Mouse (Mus musculus) midbrain, embryonic 16.5 days (tissue): ENCODE measurements around the gene Gtf2h1. TPM values are rescaled to one million over a fixed set of nuclear protein-coding genes. Genes with fewer than 3 reads are reported as not detected.
A peak's percentile ranks its signal among the peaks of the same experiment; 100 is the strongest.
"Not testable (repeated sequence)": the region's sequence is repeated elsewhere in the genome, so short reads cannot be mapped to it uniquely, and the experiment has no call there.

Experiments
- ATAC-seq: fragments of 200-750 bp; cut with Nextera tagmentation; 2 replicates; pipeline ENCODE4 v1.8.0; 2017; ENCODE audit warnings: moderate TSS enrichment
- H3K27ac ChIP-seq: fragments of 300-500 bp; sonication (generic); 2 replicates; pipeline ENCODE4 v1.5.1; 2014; ENCODE audit warnings: mild to moderate bottlenecking, low read length, mixed read lengths
- H3K27me3 ChIP-seq: fragments of 300-500 bp; sonication (generic); 2 replicates; pipeline ENCODE4 v1.6.1; 2014; ENCODE audit warnings: low read depth, low read length, mixed read lengths; ENCODE audit not compliant: control insufficient read depth, insufficient read depth
- H3K36me3 ChIP-seq: fragments of 300-500 bp; sonication (generic); 2 replicates; pipeline ENCODE4 v1.6.1; 2014; ENCODE audit warnings: mild to moderate bottlenecking, low read length, moderate library complexity, mixed read lengths; ENCODE audit not compliant: control insufficient read depth, insufficient read depth
- H3K4me1 ChIP-seq: fragments of 300-500 bp; sonication (generic); 2 replicates; pipeline ENCODE4 v1.6.1; 2014; ENCODE audit warnings: mild to moderate bottlenecking, low read length, mixed read lengths; ENCODE audit not compliant: control insufficient read depth, insufficient read depth
- H3K4me2 ChIP-seq: fragments of 300-500 bp; sonication (generic); 2 replicates; pipeline ENCODE4 v1.6.1; 2014; ENCODE audit warnings: mild to moderate bottlenecking, low read length, mixed read lengths
- H3K4me3 ChIP-seq: fragments of 300-500 bp; sonication (generic); 2 replicates; pipeline ENCODE4 v1.5.1; 2014; ENCODE audit warnings: low read depth, mild to moderate bottlenecking, low read length, moderate library complexity, mixed read lengths
- H3K9ac ChIP-seq: fragments of 300-500 bp; sonication (generic); 2 replicates; pipeline ENCODE4 v1.6.1; 2014; ENCODE audit warnings: low read depth, low read length, mixed read lengths
- H3K9me3 ChIP-seq: fragments of 300-500 bp; sonication (generic); replicated peaks from 2 replicates; pipeline ENCODE4 v1.6.1; 2014; ENCODE audit warnings: mild to moderate bottlenecking, low read length, mixed read lengths; ENCODE audit not compliant: control insufficient read depth, poor library complexity, severe bottlenecking
- whole genome bisulfite sequencing: fragments of 180-500 bp; shearing (Covaris S2); extraction: QIAGEN DNeasy Blood & Tissue Kit; methylation state at CpG from one replicate; pipeline ENCODE4 v1.1.7; 2014; 5-methylcytosine and 5-hydroxymethylcytosine counted together
- polyA plus RNA-seq: library from polyadenylated mRNA; unstranded; fragments of >200 nt; fragmentation: Nextera tagmentation; extraction: Ambion mirVana; gene quantifications from 2 replicates; pipeline ENCODE4 v1.2.1, GENCODE M21; 2015

Gtf2h1 gene
- polyA plus RNA-seq, 1 experiment from 2014 or later = 40.9 TPM

DNA sequence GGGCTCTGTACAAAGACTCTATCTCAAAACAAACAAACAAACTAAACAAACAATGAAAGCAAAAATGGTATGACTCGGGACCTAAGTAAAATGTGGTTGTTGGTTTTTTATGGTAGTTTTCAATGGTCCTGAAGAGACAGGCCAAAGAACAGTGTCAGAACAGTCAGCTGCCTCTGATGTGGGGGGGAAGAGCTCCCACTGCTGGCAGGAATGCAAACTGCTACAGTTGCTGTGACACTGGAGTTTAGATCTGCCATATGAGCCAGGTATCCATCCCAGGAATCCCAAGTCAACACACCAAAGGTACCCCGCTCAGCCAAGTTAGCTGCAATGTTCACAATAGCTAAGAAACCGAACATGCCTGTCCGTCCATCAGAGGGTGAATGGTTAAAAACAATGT lies 25.2 kb upstream of the Gtf2h1 start:
- H3K4me1 ChIP-seq = no peaks in the 10 kb centered on the region
- H3K27ac ChIP-seq = no peak overlapping the region
- no peak overlapping the region for H3K4me2 ChIP-seq
- no peaks in the 10 kb centered on the region for H3K27me3 ChIP-seq
- ATAC-seq = no peak
- H3K9me3 ChIP-seq = no peaks in the 10 kb centered on the region
- 65% methylated on average over 4 of the region's 4 CpGs for WGBS
- H3K4me3 ChIP-seq = no peak overlapping the region
- peaks cover 45% of the 10 kb centered on the region for H3K36me3 ChIP-seq
- no peak overlapping the region for H3K9ac ChIP-seq

GRCm38 (mm10) chr7:46789177-46789849 lies 6.6 kb upstream of the Gtf2h1 start:
- Histone ChIP-seq H3K27ac (no peak overlapping the region), H3K9me3 (no peaks in the 10 kb centered on the region), H3K4me1 (peaks cover 6% of the 10 kb centered on the region), H3K9ac (no peak overlapping the region), H3K27me3 (no peaks in the 10 kb centered on the region), H3K4me2 (no peak overlapping the region), H3K36me3 (peaks cover 28% of the 10 kb centered on the region), H3K4me3 (no peak overlapping the region)
- WGBS = 88% methylated on average over 5 of the region's 5 CpGs
- no peak for ATAC-seq

DNA sequence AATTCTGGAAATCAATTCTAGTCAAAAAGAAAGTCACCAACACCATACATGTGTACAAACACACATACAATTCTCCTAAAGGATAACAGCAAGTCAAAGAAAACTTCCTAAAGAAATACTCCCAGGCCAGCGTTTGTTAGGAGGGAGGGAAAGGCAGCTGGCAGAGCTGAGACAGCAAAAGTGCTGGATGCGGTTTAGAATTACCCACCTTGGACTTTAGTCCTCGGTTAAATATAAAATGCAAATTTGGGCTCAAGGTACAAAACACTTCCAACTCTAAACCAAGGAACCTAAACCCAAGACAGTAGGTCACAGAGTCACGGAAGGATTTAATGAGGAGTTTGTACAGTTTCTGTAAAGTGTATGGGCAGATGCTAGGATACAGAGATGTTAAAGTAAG lies 2.0 kb upstream of the Gtf2h1 start:
- no peak overlapping the region for H3K4me3 ChIP-seq
- peaks cover 3% of the 10 kb centered on the region for H3K36me3 ChIP-seq
- H3K4me1 ChIP-seq = peaks cover 25% of the 10 kb centered on the region
- ATAC-seq = no peak
- H3K27me3 ChIP-seq = no peaks in the 10 kb centered on the region
- H3K9me3 ChIP-seq = no peaks in the 10 kb centered on the region
- 84% methylated on average over 4 of the region's 4 CpGs for WGBS
- H3K9ac ChIP-seq = no peak overlapping the region
- H3K4me2 ChIP-seq = no peak overlapping the region
- H3K27ac ChIP-seq = no peak overlapping the region

- no peak; the same call in 1 of the 2 replicates for ATAC-seq
- under 1% methylated on average over 29 of the region's 31 CpGs for WGBS
Measured at GRCm38 (mm10) chr7:46796206-46796679, 340 bp downstream of the Gtf2h1 start.

GRCm38 (mm10) chr7:46796779-46797178 lies 876 bp downstream of the Gtf2h1 start:
- 60% methylated on average over 6 of the region's 6 CpGs for WGBS
- H3K4me3 ChIP-seq = peak overlapping the region; percentile 97
- no peak for ATAC-seq
- peaks cover 11% of the 10 kb centered on the region for H3K36me3 ChIP-seq
- peak overlapping the region; percentile 77 for H3K4me2 ChIP-seq
- no peak overlapping the region for H3K27ac ChIP-seq
- H3K4me1 ChIP-seq = peaks cover 25% of the 10 kb centered on the region
- no peaks in the 10 kb centered on the region for H3K27me3 ChIP-seq
- no peaks in the 10 kb centered on the region for H3K9me3 ChIP-seq
- peak overlapping the region; percentile 95 for H3K9ac ChIP-seq

More at GRCm38 (mm10) chr7:46796206-46796679, 340 bp downstream of the Gtf2h1 start:
- H3K4me2 ChIP-seq = peak overlapping the region; percentile 77
- peak overlapping the region; percentile 97 for H3K4me3 ChIP-seq
- peaks cover 25% of the 10 kb centered on the region for H3K4me1 ChIP-seq
- peak overlapping the region; percentile 94 for H3K27ac ChIP-seq
- peaks cover 7% of the 10 kb centered on the region for H3K36me3 ChIP-seq
- no peaks in the 10 kb centered on the region for H3K9me3 ChIP-seq
- peak overlapping the region; percentile 95 for H3K9ac ChIP-seq
- H3K27me3 ChIP-seq = no peaks in the 10 kb centered on the region

DNA sequence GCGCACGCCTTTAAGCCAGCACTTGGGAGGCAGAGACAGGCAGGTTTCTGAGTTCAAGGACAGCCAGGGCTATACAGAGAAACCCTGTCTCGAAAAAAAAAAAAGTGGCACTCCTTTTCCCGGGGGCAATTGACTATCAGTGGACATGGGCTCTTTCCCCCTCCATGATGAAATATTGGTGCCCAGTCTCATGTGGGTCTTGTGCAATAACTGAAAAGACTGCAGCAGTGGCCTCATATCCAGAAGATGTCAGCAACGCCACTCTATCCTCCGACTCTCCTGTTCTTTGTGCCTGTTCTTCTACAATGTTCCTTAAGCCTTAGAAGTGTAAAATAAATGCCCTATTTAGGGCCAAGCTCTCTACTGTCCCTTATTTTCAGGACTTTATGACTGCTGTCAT lies 14.4 kb downstream of the Gtf2h1 start:
- no peaks in the 10 kb centered on the region for H3K9me3 ChIP-seq
- H3K27me3 ChIP-seq = no peaks in the 10 kb centered on the region
- H3K4me3 ChIP-seq = no peak overlapping the region
- WGBS = 98% methylated on average over 6 of the region's 6 CpGs
- H3K36me3 ChIP-seq = peaks cover 29% of the 10 kb centered on the region
- no peak overlapping the region for H3K27ac ChIP-seq
- no peak overlapping the region for H3K9ac ChIP-seq
- no peak for ATAC-seq
- no peaks in the 10 kb centered on the region for H3K4me1 ChIP-seq
- no peak overlapping the region for H3K4me2 ChIP-seq

GRCm38 (mm10) chr7:46814012-46814411 lies 18.1 kb downstream of the Gtf2h1 start:
- no peak for ATAC-seq
- Histone ChIP-seq H3K9me3 (no peaks in the 10 kb centered on the region), H3K9ac (no peak overlapping the region), H3K27me3 (no peaks in the 10 kb centered on the region), H3K4me2 (no peak overlapping the region), H3K4me3 (no peak overlapping the region), H3K36me3 (peaks cover 40% of the 10 kb centered on the region), H3K27ac (no peak overlapping the region), H3K4me1 (no peaks in the 10 kb centered on the region)
- 94% methylated on average over 4 of the region's 4 CpGs for whole genome bisulfite sequencing

- H3K27ac ChIP-seq = not testable (repeated sequence)
- H3K36me3 ChIP-seq = peaks cover 41% of the 10 kb centered on the region
- WGBS = 90% methylated on average over 15 of the region's 15 CpGs
Measured at GRCm38 (mm10) chr7:46820876-46821632, 25.2 kb downstream of the Gtf2h1 start.

More at GRCm38 (mm10) chr7:46820876-46821632, 25.2 kb downstream of the Gtf2h1 start:
- not testable (repeated sequence) for H3K9ac ChIP-seq, H3K4me1 ChIP-seq, H3K4me2 ChIP-seq, H3K9me3 ChIP-seq, H3K27me3 ChIP-seq, H3K4me3 ChIP-seq, ATAC-seq
